Mouse (Mus musculus) kidney, adult 11 months (tissue): ENCODE data around the gene Gm49711.

Source experiments
- DNase-seq: peaks from one replicate; pipeline ENCODE4 v3.0.0; 2022

The Gm49711 gene

DNA sequence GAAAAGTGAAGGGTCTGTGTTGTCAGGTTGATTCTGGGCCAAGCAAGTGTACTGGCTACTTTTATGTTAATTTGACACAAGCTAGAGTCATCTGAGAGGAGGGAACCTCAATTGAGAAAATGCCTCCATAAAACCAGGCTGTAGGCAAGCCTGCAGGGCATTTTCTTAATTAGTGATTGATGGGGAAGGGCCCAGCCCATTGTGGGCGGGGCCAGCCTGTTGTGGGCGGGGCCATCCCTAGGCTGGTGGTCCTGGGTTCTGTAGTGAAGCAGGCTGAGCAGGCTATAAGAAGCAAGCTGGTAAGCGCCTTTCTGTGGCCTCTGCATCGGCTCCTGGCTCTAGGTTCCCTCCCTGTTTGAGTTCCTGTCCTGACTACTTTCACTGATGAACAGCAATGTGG is 69.1 kb downstream of the Gm49711 start:
- no peak for DNase-seq

- no peak for DNase-seq
Measured at GRCm38 (mm10) chr16:92127666-92128065, 69.5 kb downstream of the Gm49711 start.

GRCm38 (mm10) chr16:92129843-92130242 is 71.7 kb downstream of the Gm49711 start:
- no peak for DNase-seq

- DNase-seq, result no peak
Measured at GRCm38 (mm10) chr16:92132511-92132910, 74.4 kb downstream of the Gm49711 start.

DNA sequence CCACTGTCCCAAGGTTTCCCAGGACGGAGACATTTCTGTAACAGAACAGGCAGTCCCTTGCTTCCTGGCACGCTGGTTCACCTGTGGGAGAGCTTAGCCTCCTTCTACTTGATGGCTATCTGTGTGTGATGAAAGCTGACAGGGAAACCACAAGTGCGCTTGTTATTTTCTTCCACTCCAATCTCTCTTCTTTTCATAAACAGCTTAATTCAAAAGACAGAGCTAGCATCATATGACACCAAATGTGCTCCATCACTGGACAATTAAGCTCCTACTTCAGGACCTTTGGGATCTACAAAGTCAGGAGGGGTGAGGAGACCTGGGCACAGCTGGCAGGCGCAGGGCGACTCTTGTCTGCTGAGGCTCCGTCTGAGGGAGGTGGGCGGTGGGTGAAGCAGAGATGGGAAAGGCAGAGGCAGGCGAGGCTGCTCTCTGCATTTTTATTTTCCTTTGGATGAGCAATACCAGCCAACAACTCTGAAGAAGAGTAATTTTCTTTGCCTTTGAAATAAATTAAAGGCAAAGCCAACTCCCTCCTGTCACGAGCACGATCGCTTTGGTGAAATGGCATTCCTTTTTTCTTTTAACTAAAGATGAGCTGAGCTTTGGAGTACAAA is 76.1 kb downstream of the Gm49711 start:
- DNase-seq, result no peak

GRCm38 (mm10) chr16:92136275-92136674 is 78.2 kb downstream of the Gm49711 start:
- DNase-seq, result no peak

DNA sequence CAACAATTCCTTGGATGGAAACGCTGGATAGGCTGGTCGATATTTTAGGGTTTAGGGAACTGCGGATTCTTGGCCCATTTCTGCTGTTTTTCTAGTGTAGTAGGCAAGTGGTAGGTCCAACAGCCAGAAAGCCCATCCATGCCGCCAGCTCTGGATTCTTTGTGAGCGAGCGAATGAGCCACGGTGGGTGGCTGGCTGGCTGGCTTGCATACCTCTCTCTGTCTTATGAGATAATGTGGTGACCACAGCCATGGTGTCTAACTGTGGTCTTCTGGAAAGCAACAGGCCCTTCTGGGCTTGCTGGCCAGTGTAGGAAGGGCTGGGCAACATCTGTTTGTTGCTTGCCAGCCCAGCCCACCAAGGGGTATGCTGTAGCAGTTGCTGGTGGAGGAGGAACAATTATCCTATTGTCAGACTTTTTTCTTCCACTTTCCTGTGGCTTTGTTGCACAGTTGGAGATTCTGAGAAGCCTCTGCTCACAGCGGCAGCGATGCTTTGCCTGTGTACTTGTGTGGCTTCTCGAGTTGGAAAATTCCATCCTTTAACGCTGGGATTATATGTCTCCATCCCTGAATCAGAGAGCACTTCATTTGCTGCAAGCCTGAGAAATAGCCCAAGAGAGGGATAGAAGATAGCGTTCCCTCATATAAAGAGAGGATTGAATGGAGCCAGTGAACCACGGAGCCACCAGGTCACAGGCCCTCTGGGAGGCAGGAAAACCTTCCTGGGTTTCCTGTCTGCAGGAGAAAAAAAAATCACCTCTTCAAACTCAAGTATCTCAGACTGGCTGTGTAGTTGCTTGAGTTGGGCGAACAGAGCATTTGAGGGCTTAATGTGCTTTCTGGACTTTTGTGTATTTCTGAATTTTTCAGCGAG is 81.5 kb downstream of the Gm49711 start:
- DNase-seq, result no peak

GRCm38 (mm10) chr16:92140328-92140727 is 82.2 kb downstream of the Gm49711 start:
- DNase-seq, result no peak

- no peak for DNase-seq
Measured at GRCm38 (mm10) chr16:92141021-92141420, 82.9 kb downstream of the Gm49711 start.

DNA sequence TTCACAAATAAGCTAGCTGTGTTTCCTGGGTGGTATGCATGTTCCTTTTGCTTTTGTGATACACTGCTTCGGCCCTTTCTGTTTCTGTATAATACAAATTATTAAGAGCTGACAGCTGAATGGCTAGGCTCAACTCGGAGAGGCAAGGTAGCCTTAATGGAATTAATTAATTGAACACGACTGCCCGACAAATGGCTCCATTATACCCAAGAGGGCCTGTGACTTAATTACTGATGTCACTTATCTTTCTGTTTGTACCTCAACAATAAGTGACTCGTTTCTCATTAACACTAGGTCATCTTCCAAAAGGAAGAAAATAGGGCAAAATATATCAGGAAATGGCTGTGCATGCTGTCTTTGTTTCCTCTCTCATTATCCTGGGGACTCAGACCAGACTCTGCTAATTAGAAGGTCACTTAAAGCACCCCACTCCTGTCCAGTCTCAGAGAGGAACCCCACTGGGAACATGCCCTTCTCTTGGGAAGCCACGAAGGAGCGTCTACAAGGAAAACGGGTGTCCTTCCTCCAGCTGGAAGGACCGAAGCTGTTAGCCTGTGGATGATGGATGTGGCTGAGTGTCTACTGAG is 84.4 kb downstream of the Gm49711 start:
- no peak for DNase-seq

GRCm38 (mm10) chr16:92147631-92148366 is 89.7 kb downstream of the Gm49711 start:
- DNase-seq, result no peak

DNA sequence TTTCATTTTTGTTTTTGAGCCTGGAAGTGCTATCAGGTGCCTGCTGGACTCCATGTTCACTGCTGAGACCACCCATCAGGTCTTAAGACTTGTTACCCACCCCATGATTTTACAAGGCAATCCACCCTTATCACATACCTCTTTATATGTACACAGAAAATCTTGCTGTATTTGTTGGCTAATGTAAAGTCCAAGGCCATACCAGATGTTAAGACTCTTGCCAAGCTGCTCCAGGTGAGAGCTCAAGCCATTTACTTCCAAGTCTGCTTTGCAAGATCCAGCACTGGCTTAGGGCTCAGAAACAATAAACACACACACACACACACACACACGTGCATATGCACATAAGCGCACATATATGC is 90.2 kb downstream of the Gm49711 start:
- DNase-seq, result no peak

DNA sequence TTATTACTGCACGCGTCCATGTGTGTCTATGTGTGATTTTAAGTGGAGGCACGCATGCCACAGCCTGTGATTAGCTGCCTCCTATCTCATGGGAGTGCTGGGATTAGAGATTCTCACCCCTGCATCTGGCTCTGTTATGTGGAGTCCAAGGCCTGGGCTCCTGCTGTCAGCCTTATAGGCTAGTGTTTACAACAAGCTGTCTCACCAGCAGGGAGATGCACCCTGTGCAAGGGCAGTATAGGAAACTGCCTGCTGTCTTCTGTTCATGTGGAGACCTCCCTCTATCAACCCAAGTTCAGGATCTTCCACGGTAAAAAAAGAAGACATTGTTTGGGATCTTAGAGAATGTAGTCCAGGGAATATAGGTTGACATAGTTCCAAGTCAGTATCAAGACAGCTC is 92.9 kb downstream of the Gm49711 start:
- no peak for DNase-seq

- DNase-seq, result peak; percentile 56
Measured at GRCm38 (mm10) chr16:92158021-92158455, 99.9 kb downstream of the Gm49711 start.

- DNase-seq, result peak; percentile 83
Measured at GRCm38 (mm10) chr16:92158461-92159091, 100.5 kb downstream of the Gm49711 start.

DNA sequence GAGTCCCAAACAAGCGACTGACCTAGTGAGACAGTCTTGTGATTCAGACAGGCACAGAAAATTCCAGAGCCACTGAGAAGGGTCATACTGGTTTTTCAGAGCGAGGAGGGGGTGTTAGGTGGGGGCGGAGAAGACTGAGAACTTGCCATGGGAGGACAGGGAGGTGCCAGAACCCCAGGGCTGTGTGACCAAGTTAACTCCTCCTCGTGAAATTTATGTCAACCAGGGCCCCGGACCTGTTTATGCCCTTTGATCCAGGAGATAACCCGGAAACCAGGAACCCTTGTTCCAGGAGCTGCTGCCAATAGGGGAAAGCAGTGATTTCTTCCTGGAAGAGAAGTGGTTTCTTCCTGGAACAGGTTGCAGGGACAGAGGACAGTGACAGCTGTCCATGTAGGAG is 101.0 kb downstream of the Gm49711 start:
- peak; percentile 28 for DNase-seq

- DNase-seq, result no peak
Measured at GRCm38 (mm10) chr16:92162289-92162688, 104.2 kb downstream of the Gm49711 start.

GRCm38 (mm10) chr16:92163545-92163944 is 105.4 kb downstream of the Gm49711 start:
- DNase-seq, result no peak

DNA sequence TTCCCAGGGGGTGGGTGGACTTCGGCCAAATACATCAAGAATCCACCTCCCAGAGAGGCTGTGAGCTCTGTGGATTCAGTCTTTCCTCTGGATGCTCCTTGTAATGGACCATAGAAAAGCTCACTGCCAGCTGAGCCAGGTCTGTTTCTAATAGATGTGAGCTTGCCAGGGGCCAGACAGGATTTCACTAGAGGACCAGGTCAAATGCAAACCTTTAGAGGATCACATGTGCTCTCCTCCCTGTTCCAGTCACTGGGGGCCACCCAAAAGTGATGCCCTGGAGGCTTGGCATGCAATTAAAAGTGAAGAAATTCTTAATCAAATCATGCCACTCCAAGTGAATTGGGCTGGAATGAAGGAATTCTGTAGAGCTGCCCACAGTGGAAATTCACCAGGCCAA is 117.9 kb downstream of the Gm49711 start:
- DNase-seq, result peak; percentile 49

DNA sequence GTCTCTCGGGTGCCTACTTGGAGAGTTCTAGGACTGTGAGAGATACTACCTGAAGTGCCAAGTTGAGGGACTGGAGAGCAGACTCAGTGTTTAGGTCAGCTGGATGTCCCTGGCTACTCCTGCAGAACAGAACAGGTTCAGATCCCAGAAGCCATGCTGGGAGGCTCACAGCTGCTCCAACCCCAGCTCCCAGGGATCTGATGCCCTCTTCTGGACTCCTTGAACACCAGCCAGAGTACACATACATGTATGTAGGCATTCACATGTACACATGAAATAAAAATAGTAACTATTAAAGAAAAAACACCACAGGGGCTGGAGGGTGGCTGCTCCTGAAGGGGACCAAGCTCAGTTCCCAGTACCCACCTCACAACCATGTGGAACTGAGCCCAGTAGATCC is 119.6 kb downstream of the Gm49711 start:
- no peak for DNase-seq

DNA sequence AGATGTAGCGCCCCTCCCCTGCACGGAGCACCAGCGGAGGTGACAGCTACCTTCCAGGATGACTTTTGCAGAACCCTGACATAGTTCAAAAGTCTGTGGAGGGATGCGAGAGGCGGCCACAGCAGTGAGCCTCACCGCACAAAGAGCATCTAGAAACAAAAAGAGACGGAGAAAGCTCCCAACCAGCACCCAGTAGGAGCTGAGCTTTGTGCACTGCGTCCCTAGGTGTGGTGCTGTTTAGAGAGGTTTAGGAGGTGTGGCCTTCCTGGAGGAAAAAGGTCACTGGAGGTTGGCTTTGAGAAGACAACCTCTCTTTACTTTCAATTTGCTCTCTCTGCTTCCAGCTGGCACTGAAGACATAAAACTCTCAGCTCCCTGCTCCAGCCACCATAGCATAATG is 121.2 kb downstream of the Gm49711 start:
- no peak for DNase-seq

GRCm38 (mm10) chr16:92183477-92183876 is 125.4 kb downstream of the Gm49711 start:
- DNase-seq, result no peak

GRCm38 (mm10) chr16:92190603-92191002 is 132.5 kb downstream of the Gm49711 start:
- no peak for DNase-seq
